Mouse (Mus musculus) liver, embryonic 14.5 days (tissue): ENCODE data around the gene Gm10912. TPM values are rescaled to one million over a fixed set of nuclear protein-coding genes. Genes with fewer than 3 reads are reported as not detected.
A peak's percentile ranks its signal among the peaks of the same experiment; 100 is the strongest.

ENCODE experiments used
- ATAC-seq: fragments of 200-750 bp; cut with Nextera tagmentation; 2 replicates; pipeline ENCODE4 v1.8.0; 2017; ENCODE audit warnings: moderate number of reproducible peaks, mild to moderate bottlenecking, moderate library complexity; ENCODE audit not compliant: insufficient read depth
- DNase-seq, 3 experiments: peaks; one replicate each; pipeline ENCODE4 v3.0.0-alpha.2; 2012 to 2013; ENCODE audit warnings: low read depth in 3 of 3, low spot score in 3 of 3
- H3K27ac ChIP-seq: fragments of 300-500 bp; sonication (generic); 2 replicates; pipeline ENCODE4 v1.5.1; 2014; ENCODE audit warnings: moderate library complexity, mild to moderate bottlenecking, control low read depth, inconsistent platforms
- H3K27me3 ChIP-seq: fragments of 300-500 bp; sonication (generic); 2 replicates; pipeline ENCODE4 v1.6.1; 2014; ENCODE audit warnings: mild to moderate bottlenecking, low read length, moderate library complexity; ENCODE audit not compliant: control insufficient read depth, insufficient read depth
- H3K36me3 ChIP-seq: fragments of 300-500 bp; sonication (generic); replicated peaks from 2 replicates; pipeline ENCODE4 v1.6.1; 2014; ENCODE audit warnings: low read depth; ENCODE audit not compliant: control insufficient read depth, insufficient read depth
- H3K4me1 ChIP-seq, 2 experiments: fragments of 200-500 bp in 1 of 2; fragments of 300-500 bp in 1 of 2; sonication (generic) in 1 of 2; replicated peaks; 2 replicates each; pipeline ENCODE4 v1.6.1; 2012 to 2014; ENCODE audit warnings: antibody characterized with exemption in 1 of 2, inconsistent platforms in 1 of 2, low read length in 1 of 2; ENCODE audit not compliant: control insufficient read depth in 2 of 2, insufficient read depth in 2 of 2
- H3K4me2 ChIP-seq: fragments of 300-500 bp; sonication (generic); 2 replicates; pipeline ENCODE4 v1.6.1; 2014; ENCODE audit warnings: low read depth, mild to moderate bottlenecking, control low read depth, moderate library complexity
- H3K4me3 ChIP-seq, 2 experiments: fragments of 200-500 bp in 1 of 2; fragments of 300-500 bp in 1 of 2; sonication (generic) in 1 of 2; 2 replicates each; pipeline ENCODE4 v1.5.1; 2012 to 2014; ENCODE audit warnings: low read depth in 2 of 2, low read length in 2 of 2, mild to moderate bottlenecking in 2 of 2, control low read depth in 1 of 2, inconsistent platforms in 1 of 2, moderate library complexity in 1 of 2; ENCODE audit not compliant: insufficient read depth in 1 of 2
- H3K9ac ChIP-seq: fragments of 300-500 bp; sonication (generic); replicated peaks from 2 replicates; pipeline ENCODE4 v1.6.1; 2014; ENCODE audit warnings: mild to moderate bottlenecking, control low read depth, moderate library complexity
- H3K9me3 ChIP-seq: fragments of 300-500 bp; sonication (generic); 2 replicates; pipeline ENCODE4 v1.6.1; 2016; ENCODE audit warnings: low read length, mixed read lengths; ENCODE audit not compliant: control insufficient read depth
- CTCF ChIP-seq: IDR thresholded peaks from 2 replicates; pipeline ENCODE4 v1.5.1; 2016; ENCODE audit warnings: antibody characterized with exemption, low read depth, control low read depth
- EP300 ChIP-seq: IDR thresholded peaks from 2 replicates; pipeline ENCODE4 v1.6.1; 2016; ENCODE audit warnings: antibody characterized with exemption, low read depth
- WGBS: fragments of 180-500 bp; shearing (Covaris S2); extraction: QIAGEN DNeasy Blood & Tissue Kit; methylation state at CpG from one replicate; pipeline ENCODE4 v1.1.7; 2014; ENCODE audit not compliant: insufficient replicate concordance; 5-methylcytosine and 5-hydroxymethylcytosine counted together
- polyA plus RNA-seq, 2 experiments: library from polyadenylated mRNA; depleted of rRNA in 1 of 2; stranded (reverse) in 1 of 2; unstranded in 1 of 2; fragments of >200 nt; fragmentation: Nextera tagmentation in 1 of 2; extraction: Ambion mirVana in 1 of 2; gene quantifications; 2 replicates each; pipeline versions ENCODE4 v1.2.1 to v1.2.3; 2012 to 2014

Gm10912 gene
- polyA plus RNA-seq, 2 experiments: 0.06 TPM; not detected in 1

DNA sequence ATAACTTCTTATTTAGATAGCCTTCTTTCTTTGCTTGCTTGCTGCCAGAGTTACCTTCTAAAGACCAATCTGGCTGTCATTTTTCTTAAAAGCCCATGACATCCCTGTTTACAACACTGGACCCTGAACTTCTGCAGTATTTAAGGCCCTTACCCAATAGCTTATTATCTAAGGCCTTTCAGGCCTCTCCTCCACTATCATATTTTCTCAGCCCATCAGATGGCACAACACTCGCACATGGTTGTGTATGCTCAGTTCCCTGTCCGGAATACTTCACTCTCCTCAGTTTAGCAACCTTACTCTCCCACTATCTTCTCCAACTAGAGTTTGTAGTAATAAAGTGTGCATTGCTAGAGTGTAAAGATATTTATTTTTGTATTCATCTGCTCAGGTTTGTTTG lies 36.6 kb upstream of the Gm10912 start:
- DNase-seq (peak; percentile 55 to 59 (median 58)), ATAC-seq (peak; percentile 65)
- H3K27me3 ChIP-seq: no peaks in the 10 kb centered on the region
- H3K4me1 ChIP-seq: peaks cover 14 to 17% of the 10 kb centered on the region in 2 experiments
- no peaks in the 10 kb centered on the region for H3K9me3 ChIP-seq
- TF ChIP-seq CTCF: no peak
- TF ChIP-seq EP300: peak; percentile 82
- H3K27ac ChIP-seq: peak overlapping the region; percentile 80
- H3K36me3 ChIP-seq: peaks cover 18% of the 10 kb centered on the region
- H3K9ac ChIP-seq: peak overlapping the region; percentile 94
- H3K4me2 ChIP-seq: peak overlapping the region; percentile 77
- 8% methylated on average over 2 of the region's 2 CpGs for WGBS
- H3K4me3 ChIP-seq: peak overlapping the region; percentile 82 to 91

DNA sequence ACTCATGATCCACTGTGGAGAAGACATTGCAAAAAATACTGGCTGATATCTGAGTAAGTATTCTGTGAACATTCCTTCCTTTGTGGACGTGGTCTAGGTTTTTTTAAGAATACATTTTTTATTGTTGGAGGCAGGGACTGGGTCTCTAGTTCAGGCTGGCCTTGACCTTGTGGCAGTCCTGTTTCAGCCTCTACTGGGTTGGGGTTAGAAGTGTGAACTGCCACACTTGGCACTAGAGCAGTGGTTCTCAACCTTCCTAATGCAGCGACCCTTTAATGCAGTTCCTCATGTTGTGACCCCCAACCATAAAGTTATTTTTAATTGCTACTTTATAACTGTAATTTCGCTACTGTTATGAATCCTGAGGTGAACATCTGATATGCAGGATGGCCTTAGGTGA lies 35.2 kb upstream of the Gm10912 start:
- Histone ChIP-seq H3K4me1 (peaks cover 14 to 17% of the 10 kb centered on the region in 2 experiments), H3K27me3 (no peaks in the 10 kb centered on the region), H3K27ac (no peak overlapping the region), H3K4me3 (no peak overlapping the region), H3K9ac (0 out of 2 replicates have a peak overlapping the region, but pooled peaks have one; percentile 7), H3K36me3 (peaks cover 29% of the 10 kb centered on the region), H3K9me3 (no peaks in the 10 kb centered on the region), H3K4me2 (peak overlapping the region; percentile 77)
- DNase-seq (no peak), ATAC-seq (no peak)
- TF ChIP-seq CTCF: no peak
- no peak for TF ChIP-seq EP300
- 71% methylated on average over 3 of the region's 3 CpGs for WGBS

DNA sequence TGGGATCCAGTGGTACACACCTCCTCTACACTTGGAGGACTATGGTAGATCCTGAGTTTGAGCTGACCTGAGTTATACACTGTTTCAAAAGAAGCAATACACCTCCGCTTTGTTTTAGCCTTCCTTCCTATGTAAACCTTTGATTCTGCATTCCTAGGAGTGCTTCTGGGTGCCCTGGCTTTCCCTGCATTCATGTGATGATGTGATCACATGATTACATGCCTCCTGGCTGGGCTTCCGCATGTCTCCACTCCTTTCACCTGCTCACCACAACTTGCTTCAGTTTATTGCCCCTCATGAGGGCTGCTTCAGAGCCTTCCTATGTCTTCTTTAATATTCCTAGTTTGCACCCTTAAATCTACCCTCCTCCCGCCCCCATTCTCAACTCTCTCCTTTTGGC lies 33.6 kb upstream of the Gm10912 start:
- Histone ChIP-seq H3K9ac (no peak overlapping the region), H3K9me3 (no peaks in the 10 kb centered on the region), H3K36me3 (peaks cover 43% of the 10 kb centered on the region), H3K4me2 (no peak overlapping the region), H3K27me3 (no peaks in the 10 kb centered on the region), H3K4me1 (peaks cover 14 to 17% of the 10 kb centered on the region in 2 experiments), H3K4me3 (no peak overlapping the region), H3K27ac (no peak overlapping the region)
- WGBS: 85% methylated on average over 3 of the region's 3 CpGs
- TF ChIP-seq CTCF (no peak), EP300 (no peak)
- DNase-seq (no peak), ATAC-seq (no peak)

DNA sequence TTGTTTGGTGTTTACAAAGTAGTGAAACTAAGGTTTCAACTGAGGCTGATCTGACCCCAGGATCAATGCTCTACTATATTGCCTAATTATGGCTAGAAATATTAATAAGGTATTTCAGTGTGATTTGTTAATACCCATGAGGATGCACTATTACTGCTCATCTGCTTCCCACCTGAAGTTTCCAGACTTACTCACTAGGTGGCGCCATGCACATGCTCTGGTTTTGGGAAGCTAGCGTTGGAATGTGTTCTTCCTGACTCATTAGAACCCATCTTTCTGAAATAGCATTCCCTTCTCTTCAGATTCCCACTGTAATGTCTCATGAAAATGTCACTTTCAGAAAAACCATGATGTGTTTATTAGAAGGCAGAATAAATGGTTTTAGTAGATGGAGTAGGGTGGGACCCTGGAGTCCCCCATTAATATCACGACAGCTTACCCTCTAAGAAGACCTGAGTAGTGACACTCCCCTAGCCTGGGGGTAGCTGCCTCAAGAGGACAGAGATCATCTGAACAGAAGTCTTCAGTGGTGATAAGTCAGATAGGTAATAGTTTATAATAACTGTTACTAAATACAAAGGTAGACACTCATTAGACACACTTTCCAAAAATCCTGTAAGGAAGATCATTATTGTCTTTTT lies 30.7 kb upstream of the Gm10912 start:
- no peaks in the 10 kb centered on the region for H3K9me3 ChIP-seq
- no peak overlapping the region for H3K4me3 ChIP-seq
- 31% methylated on average over 3 of the region's 3 CpGs for WGBS
- ATAC-seq: peak; percentile 41
- H3K9ac ChIP-seq: no peak overlapping the region
- no peaks in the 10 kb centered on the region for H3K27me3 ChIP-seq
- peaks cover 3 to 5% of the 10 kb centered on the region in 2 experiments; a peak in 2 of 4 replicates for H3K4me1 ChIP-seq
- H3K36me3 ChIP-seq: peaks cover 60% of the 10 kb centered on the region
- no peak overlapping the region for H3K4me2 ChIP-seq
- H3K27ac ChIP-seq: no peak overlapping the region
- TF ChIP-seq CTCF (peak; percentile 93), EP300 (no peak; the same call in 1 of the 2 replicates)
- DNase-seq: peak; percentile 53 to 68 (median 56)

DNA sequence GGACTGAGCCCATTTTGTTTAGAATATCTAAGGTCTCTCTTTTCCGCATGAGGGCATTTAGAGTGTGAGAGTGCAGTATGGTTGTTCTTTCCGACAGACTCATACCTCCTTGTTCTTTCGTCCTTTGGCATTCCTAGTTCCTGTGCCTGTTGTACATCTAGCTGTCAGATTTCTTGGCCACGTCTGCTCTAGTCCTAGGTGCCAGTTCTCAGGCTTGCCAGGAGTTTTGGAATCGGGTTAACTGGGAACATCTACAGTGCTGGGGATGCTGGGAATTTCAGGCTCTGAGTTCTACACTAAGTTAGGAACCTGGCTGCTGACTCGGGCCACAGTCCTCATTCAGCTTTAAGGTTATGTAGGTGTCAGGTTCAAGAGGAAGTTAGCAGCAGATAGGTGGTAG lies 30.0 kb upstream of the Gm10912 start:
- TF ChIP-seq CTCF (no peak), EP300 (no peak)
- H3K27me3 ChIP-seq: no peaks in the 10 kb centered on the region
- no peak for ATAC-seq
- H3K4me1 ChIP-seq: peaks cover 0 to 4% of the 10 kb centered on the region in 2 experiments; a peak in 2 of 4 replicates
- no peak overlapping the region for H3K4me2 ChIP-seq
- H3K9me3 ChIP-seq: no peaks in the 10 kb centered on the region
- 81% methylated on average over 6 of the region's 6 CpGs for WGBS
- no peak overlapping the region for H3K4me3 ChIP-seq
- DNase-seq: no peak
- no peak overlapping the region for H3K9ac ChIP-seq
- no peak overlapping the region for H3K27ac ChIP-seq
- peaks cover 65% of the 10 kb centered on the region for H3K36me3 ChIP-seq
